Mouse (Mus musculus) adrenal gland, adult 2 months (tissue): ENCODE results near the gene Exoc4. TPM values are rescaled to one million over a fixed set of nuclear protein-coding genes. Genes with fewer than 3 reads are reported as not detected.

Experiments
- polyA plus RNA-seq: library from polyadenylated mRNA; depleted of rRNA; stranded (reverse); fragments of >200 nt; gene quantifications from 2 replicates; pipeline ENCODE4 v1.2.3, GENCODE M21; 2012; rRNA removed
- total RNA-seq, 2 experiments: library from RNA; stranded (reverse); gene quantifications; 2 replicates each; pipeline ENCODE4 v1.2.3; 2021

The Exoc4 gene
- total and polyA plus RNA-seq, 3 experiments = 6.0 to 42.4 (median 40.4) TPM

Other genes starting within 250 kb of the Exoc4 start
- 100 to 1,000 TPM; 203 to 235 TPM for gene Chchd3, start 188.8 kb upstream of the Exoc4 start, total RNA-seq
- gene Chchd3, start 188.8 kb upstream of the Exoc4 start, polyA plus RNA-seq = 139 and 158 TPM in 2 replicates